Mouse (Mus musculus) embryonic facial prominence, embryonic 15.5 days (tissue): ENCODE results near the gene Hacl1. TPM values are rescaled to one million over a fixed set of nuclear protein-coding genes. Genes with fewer than 3 reads are reported as not detected.
A peak's percentile ranks its signal among the peaks of the same experiment; 100 is the strongest.

Experiments
- ATAC-seq: fragments of 200-750 bp; cut with Nextera tagmentation; 2 replicates; pipeline ENCODE4 v1.8.0; 2017; ENCODE audit warnings: low read depth, moderate TSS enrichment; ENCODE audit not compliant: insufficient number of reproducible peaks, low FRiP score, low TSS enrichment
- H3K27ac ChIP-seq: fragments of 300-500 bp; sonication (generic); replicated peaks from 2 replicates; pipeline ENCODE4 v1.5.1; 2015; ENCODE audit warnings: mild to moderate bottlenecking, inconsistent platforms
- H3K27me3 ChIP-seq: fragments of 300-500 bp; sonication (generic); 2 replicates; pipeline ENCODE4 v1.6.1; 2015; ENCODE audit warnings: inconsistent platforms
- H3K36me3 ChIP-seq: fragments of 300-500 bp; sonication (generic); 2 replicates; pipeline ENCODE4 v1.6.1; 2015; ENCODE audit warnings: mild to moderate bottlenecking, inconsistent platforms
- H3K4me1 ChIP-seq: fragments of 300-500 bp; sonication (generic); 2 replicates; pipeline ENCODE4 v1.6.1; 2015; ENCODE audit warnings: inconsistent platforms
- H3K4me2 ChIP-seq: fragments of 300-500 bp; sonication (generic); replicated peaks from 2 replicates; pipeline ENCODE4 v1.6.1; 2015; ENCODE audit warnings: mild to moderate bottlenecking, inconsistent platforms
- H3K4me3 ChIP-seq: fragments of 300-500 bp; sonication (generic); replicated peaks from 2 replicates; pipeline ENCODE4 v1.5.1; 2015; ENCODE audit warnings: mild to moderate bottlenecking, inconsistent platforms
- H3K9ac ChIP-seq: fragments of 300-500 bp; sonication (generic); 2 replicates; pipeline ENCODE4 v1.6.1; 2015; ENCODE audit warnings: inconsistent platforms
- H3K9me3 ChIP-seq: fragments of 300-500 bp; sonication (generic); replicated peaks from 2 replicates; pipeline ENCODE4 v1.6.1; 2016; ENCODE audit warnings: inconsistent platforms
- WGBS: fragments of 180-500 bp; shearing (Covaris S2); methylation state at CpG from one replicate; pipeline ENCODE4 v1.1.7; 2015; 5-methylcytosine and 5-hydroxymethylcytosine counted together
- polyA plus RNA-seq: library from polyadenylated mRNA; unstranded; fragments of >200 nt; fragmentation: Nextera tagmentation; extraction: Ambion mirVana; gene quantifications from 2 replicates; pipeline ENCODE4 v1.2.1, GENCODE M21; 2015

Gene Hacl1
- polyA plus RNA-seq, 1 experiment from 2014 or later = 13.3 TPM

DNA sequence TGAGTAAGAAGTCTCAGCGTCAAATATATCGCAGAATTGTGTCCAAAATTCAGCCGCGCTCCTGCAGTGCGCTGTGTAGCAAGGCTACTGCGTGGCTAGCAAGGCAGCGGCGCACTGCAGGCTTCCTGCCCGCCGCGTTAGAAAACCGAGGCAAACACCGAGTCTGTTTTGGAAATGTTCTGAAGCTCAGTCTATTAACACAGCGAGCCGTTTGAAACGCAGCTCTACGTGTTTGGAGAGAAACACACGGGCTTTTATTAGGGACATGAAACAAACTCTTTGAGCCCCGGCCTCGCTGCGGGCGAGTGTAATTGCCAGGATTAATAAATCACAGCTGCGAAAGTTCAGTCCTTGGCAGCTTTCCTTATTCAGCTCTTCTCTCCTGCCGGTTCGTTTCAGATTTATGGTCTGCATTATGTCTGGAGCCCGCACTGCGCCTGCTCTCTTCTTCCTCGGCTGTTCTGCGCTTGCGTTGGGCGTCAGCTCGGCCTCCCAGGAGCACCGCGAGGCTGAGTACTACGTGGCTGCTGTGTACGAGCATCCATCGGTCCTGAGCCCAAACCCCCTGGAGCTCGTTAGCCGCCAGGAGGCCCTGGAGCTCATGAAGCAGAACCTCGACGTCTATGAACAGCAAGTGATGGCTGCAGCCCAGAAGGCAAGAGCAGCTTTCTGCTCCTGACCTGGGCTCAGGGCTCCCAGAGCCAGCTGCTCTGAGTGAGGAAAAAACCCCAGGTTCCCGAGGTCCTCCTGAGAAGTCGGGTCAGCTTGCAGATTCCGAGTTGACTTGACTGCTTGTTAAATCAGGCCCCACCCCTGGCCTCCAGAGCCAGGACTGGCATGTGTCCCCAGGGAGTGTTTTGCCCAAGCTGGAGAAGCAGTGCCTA is 20.8 kb upstream of the Hacl1 start:
- 1% methylated on average over 44 of the region's 44 CpGs for WGBS
- peak overlapping the region; percentile 37 for H3K4me3 ChIP-seq
- peaks cover 84% of the 10 kb centered on the region for H3K4me1 ChIP-seq
- peak; percentile 91 for ATAC-seq
- peak overlapping the region; percentile 37 for H3K9ac ChIP-seq
- H3K27ac ChIP-seq = peak overlapping the region; percentile 99
- H3K4me2 ChIP-seq = peak overlapping the region; percentile 57
- no peaks in the 10 kb centered on the region for H3K27me3 ChIP-seq
- H3K36me3 ChIP-seq = peaks cover 2% of the 10 kb centered on the region; the same call in 1 of the 2 replicates
- H3K9me3 ChIP-seq = no peaks in the 10 kb centered on the region

DNA sequence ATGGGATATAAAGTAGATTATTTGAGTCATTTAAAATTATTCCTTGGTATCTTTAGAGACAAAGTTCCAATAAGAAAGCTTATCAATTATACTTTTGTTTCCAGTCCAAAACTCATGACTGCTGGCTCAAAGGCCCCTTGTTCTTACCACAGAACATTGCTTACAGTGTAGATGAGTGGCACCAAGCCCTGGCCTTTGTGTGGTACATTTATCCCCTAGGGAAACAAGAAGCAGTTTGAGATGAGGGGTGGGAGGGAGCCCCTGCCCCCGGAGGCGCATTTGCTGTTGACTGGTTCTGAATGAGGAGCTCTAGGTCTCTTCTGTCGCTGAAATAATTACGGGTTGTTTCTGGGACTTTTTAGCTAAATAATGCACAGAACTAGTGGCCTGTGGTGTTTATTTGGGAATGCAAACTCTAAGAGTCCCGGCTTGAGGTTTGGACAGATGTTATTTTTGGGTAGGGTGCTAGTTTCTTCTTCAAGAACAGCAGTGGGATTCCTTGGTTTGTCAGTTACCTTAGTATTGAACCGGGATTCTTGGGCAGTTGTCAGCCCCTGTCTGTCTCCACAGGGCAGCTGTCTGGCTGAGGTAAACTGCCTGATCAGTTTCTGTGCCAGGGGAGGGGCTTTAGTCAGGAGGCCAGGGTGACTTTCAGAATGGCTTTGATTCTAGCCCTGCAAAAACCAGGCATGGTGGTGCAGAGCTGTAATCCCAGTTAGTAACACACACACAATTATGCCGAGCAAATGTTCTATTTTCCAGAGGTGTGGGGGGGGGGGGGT is 19.4 kb upstream of the Hacl1 start:
- no peak overlapping the region for H3K4me3 ChIP-seq
- peak overlapping the region; percentile 99 for H3K27ac ChIP-seq
- no peak for ATAC-seq
- no peaks in the 10 kb centered on the region for H3K27me3 ChIP-seq
- WGBS = 18% methylated on average over 7 of the region's 7 CpGs
- no peak overlapping the region for H3K4me2 ChIP-seq
- H3K36me3 ChIP-seq = no peaks in the 10 kb centered on the region
- H3K9ac ChIP-seq = no peak overlapping the region
- H3K9me3 ChIP-seq = no peaks in the 10 kb centered on the region
- peaks cover 81% of the 10 kb centered on the region for H3K4me1 ChIP-seq

DNA sequence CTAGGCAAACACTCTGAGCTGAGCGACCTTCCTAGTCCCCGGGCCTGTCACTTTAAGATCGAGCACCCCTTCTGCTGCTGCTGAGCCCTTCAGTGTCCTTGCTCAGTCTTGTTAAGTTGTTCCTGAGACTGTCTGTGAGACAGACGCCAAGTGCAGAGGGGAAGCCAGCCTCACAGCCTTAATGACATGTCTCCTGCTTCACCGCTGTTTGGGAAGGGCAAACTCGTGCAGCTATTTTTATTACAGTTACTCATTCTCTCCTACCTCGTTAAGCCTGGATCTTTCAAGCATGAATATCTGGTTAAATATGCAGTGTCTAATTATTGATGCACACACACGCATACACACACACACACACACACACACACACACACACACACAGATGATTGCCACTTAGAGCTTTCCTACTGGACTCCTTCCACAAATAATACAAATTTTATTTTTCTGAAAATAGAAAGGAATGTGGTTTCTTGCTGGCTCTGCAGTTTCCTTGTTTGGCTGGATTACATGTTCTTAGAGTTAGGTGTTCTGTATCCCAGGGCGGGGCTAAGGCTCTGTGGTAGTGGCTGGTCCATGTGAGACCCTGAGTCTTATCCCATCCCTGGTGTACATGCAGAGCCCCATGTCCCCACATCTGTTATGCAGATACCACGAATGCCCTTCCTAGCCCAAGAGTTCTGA is 18.6 kb upstream of the Hacl1 start:
- no peak overlapping the region for H3K4me3 ChIP-seq
- ATAC-seq = peak; percentile 21
- H3K27me3 ChIP-seq = no peaks in the 10 kb centered on the region
- peaks cover 72% of the 10 kb centered on the region for H3K4me1 ChIP-seq
- no peak overlapping the region for H3K9ac ChIP-seq
- peak overlapping the region; percentile 99 for H3K27ac ChIP-seq
- H3K9me3 ChIP-seq = no peaks in the 10 kb centered on the region
- H3K36me3 ChIP-seq = no peaks in the 10 kb centered on the region
- H3K4me2 ChIP-seq = no peak overlapping the region
- WGBS = 25% methylated on average over 10 of the region's 10 CpGs

DNA sequence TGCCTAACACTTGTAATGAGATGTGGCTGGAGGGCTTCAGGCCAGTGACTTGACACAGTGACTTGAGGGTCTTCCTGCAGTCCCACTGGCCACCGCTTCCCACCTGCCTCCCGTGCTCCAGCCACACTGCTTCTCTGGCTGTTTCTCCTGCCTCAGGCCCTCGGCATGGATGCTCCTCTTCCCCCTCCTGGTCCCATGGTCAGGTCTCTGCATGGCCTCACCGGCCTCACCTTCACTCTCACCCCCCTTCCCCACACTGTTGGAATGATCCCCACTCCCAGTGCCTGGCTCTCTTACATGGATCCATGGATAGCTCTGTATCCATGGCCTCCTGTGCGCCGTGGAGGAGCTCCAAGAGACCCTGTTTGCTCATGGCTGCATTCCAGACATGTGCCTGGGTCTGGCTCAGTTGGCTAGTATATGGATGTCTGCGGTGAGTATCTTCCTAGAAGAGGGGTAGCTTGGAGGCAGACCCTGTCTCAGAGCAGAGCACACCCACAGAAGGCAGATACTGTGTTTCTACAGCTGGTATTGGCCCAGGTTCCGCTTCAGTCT is 17.1 kb upstream of the Hacl1 start:
- no peak overlapping the region for H3K9ac ChIP-seq
- no peaks in the 10 kb centered on the region for H3K27me3 ChIP-seq
- no peak overlapping the region for H3K4me2 ChIP-seq
- WGBS = 70% methylated on average over 8 of the region's 8 CpGs
- H3K4me3 ChIP-seq = no peak overlapping the region
- no peak for ATAC-seq
- peaks cover 58% of the 10 kb centered on the region for H3K4me1 ChIP-seq
- H3K27ac ChIP-seq = peak overlapping the region; percentile 99
- H3K9me3 ChIP-seq = no peaks in the 10 kb centered on the region
- H3K36me3 ChIP-seq = no peaks in the 10 kb centered on the region

DNA sequence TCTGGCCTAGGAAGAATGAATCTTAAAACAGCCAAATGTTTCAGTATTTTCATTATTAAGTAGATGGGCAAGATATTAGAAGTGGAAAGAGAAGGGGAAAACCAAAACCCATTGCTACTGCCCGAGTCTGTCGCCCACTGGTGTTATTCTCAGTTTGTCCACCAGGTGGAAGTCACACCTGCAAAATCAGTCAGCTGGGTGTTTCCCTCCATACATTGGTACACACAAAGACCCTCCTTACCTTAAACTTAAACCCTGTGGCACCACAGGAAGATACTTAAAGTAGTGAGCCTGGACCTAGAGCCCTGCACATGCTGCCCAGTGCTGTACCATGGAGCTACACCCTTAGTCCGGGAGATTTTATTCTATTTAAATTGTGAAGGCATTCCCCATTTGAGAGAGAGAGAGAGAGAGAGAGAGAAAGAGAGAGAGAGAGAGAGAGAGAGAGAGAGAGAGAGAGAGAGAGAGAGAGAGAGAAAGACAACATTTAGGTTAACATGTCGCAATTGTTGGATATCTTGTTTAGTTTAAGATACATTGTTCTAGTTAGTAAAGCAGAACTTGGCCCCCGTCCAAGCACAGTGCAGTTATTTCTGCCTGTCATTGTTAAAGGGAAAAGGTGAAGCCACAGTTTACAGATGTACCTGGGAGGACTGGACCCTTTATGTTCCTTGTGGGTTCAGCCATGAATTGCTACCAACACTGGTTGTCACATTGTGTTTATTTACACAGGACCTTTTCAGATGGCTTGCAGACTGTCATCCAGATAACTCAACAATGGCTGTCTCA is 16.0 kb upstream of the Hacl1 start:
- no peak for ATAC-seq
- 32% methylated on average over 5 of the region's 5 CpGs for WGBS
- Histone ChIP-seq H3K4me2 (no peak overlapping the region), H3K4me1 (peaks cover 46% of the 10 kb centered on the region), H3K4me3 (no peak overlapping the region), H3K9ac (no peak overlapping the region), H3K27ac (peak overlapping the region; percentile 99; the same call in 1 of the 2 replicates), H3K27me3 (no peaks in the 10 kb centered on the region), H3K9me3 (no peaks in the 10 kb centered on the region), H3K36me3 (no peaks in the 10 kb centered on the region)

DNA sequence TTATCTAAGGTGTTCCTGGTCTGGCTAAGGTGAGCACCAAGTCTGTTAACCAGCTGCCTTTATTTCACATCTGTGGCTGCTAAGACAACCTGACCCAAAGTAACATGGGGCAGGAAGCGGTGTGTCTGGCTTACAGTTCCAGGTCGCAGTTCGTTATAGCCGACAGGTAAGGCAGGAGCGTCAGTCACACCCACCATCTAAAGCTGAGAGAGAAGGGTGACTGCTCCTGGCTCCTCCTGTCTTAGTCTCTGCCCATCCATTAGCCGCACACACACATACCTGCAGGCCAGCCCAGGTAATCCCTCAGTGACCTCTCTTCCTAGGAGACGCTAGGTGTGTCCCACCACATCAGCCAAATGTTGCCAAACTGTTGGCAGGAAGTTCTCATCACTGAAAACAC is 15.3 kb upstream of the Hacl1 start:
- no peaks in the 10 kb centered on the region for H3K36me3 ChIP-seq
- ATAC-seq = no peak
- WGBS = 64% methylated on average over 7 of the region's 7 CpGs
- no peak overlapping the region for H3K4me3 ChIP-seq
- no peak overlapping the region for H3K4me2 ChIP-seq
- H3K9me3 ChIP-seq = no peaks in the 10 kb centered on the region
- peaks cover 42% of the 10 kb centered on the region for H3K4me1 ChIP-seq
- no peaks in the 10 kb centered on the region for H3K27me3 ChIP-seq
- H3K27ac ChIP-seq = no peak overlapping the region
- H3K9ac ChIP-seq = no peak overlapping the region

DNA sequence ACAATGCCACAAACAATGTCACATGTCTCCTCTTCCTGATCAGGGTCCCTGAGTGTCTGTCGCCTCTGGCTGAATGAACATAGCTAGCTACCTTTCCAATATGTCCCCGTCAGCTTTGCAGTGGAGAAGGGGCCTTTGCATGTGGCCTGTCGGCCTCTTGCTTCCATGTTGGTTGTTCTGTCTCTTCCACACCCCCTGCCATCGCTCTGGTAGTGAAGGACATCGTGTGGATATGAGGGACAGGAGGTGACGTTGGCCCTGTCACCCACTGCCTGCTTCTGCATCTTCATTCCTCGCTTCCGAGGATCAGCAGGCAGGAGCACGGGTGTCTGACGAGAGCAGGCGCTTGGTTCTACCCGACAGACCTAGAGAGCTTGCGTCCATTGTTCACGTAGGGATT is 14.3 kb upstream of the Hacl1 start:
- WGBS = 87% methylated on average over 14 of the region's 14 CpGs

DNA sequence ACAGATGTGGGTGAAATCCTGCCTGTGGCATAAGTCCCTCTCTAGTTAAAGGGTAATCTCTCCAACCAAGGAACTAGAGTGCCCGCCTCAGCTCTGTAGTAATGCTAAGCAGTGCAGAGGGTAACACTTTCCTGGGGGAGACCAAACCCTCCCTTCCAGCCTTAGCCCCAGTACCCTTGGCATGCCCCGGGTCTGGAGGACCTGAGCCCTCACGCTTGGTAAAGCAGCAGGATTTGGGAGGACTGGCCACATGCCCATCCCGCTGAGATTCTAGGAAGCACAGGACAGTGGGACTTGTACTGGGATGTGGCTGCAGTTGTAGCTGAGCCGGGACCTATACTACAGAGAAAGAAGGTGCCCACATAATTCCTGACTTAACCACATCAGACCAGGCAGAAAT is 13.7 kb upstream of the Hacl1 start:
- H3K27me3 ChIP-seq = no peaks in the 10 kb centered on the region
- H3K9me3 ChIP-seq = no peaks in the 10 kb centered on the region
- 81% methylated on average over 5 of the region's 5 CpGs for WGBS
- ATAC-seq = no peak
- H3K36me3 ChIP-seq = no peaks in the 10 kb centered on the region
- H3K9ac ChIP-seq = no peak overlapping the region
- H3K27ac ChIP-seq = no peak overlapping the region
- H3K4me3 ChIP-seq = no peak overlapping the region
- H3K4me2 ChIP-seq = no peak overlapping the region
- H3K4me1 ChIP-seq = peaks cover 26% of the 10 kb centered on the region

More for the DNA sequence above, 14.3 kb upstream of the Hacl1 start:
- H3K4me1 ChIP-seq = peaks cover 32% of the 10 kb centered on the region
- no peaks in the 10 kb centered on the region for H3K27me3 ChIP-seq
- no peaks in the 10 kb centered on the region for H3K9me3 ChIP-seq
- no peak overlapping the region for H3K9ac ChIP-seq
- ATAC-seq = no peak
- no peak overlapping the region for H3K27ac ChIP-seq
- no peak overlapping the region for H3K4me3 ChIP-seq
- H3K36me3 ChIP-seq = no peaks in the 10 kb centered on the region
- no peak overlapping the region for H3K4me2 ChIP-seq

DNA sequence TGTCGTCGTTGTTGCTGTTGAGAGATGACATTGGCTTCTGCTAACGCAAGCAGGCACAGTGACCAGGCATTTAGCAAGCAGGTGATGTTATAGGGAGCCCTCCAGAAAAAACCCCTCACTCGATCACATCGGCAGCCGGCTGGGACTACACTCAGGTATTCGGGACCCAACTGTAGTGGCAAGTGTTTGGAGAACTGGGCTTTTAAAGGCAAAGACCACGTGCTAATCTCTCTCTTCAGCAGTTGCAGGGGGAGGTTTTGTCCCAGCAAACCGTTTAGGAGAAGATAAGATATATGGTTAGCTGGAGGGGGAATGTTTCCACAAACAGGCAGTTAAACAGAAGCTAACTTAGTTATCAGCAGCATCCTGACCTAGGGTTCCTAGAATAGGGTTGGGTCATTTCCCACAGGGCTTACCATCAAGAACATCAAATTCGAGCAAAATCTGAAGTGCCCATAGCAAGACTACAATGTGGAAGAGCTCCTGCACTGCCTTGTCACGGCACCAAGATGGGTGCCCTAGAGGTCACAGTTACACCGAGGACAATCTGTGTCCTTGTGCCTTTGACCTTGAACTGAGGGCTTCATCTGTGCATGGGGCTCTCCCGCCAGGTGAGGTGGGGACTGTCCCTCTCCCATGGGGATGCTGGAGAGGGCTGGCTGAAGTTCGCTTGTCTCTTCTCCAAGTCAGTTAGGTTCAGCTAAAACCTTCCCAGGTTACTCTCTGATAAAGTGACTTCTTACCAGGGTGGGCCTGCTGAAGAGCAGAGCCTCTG is 12.2 kb upstream of the Hacl1 start:
- WGBS = 82% methylated on average over 14 of the region's 14 CpGs
- no peaks in the 10 kb centered on the region for H3K9me3 ChIP-seq
- no peak overlapping the region for H3K4me3 ChIP-seq
- H3K36me3 ChIP-seq = no peaks in the 10 kb centered on the region
- no peak overlapping the region for H3K4me2 ChIP-seq
- no peak overlapping the region for H3K9ac ChIP-seq
- H3K4me1 ChIP-seq = peaks cover 11% of the 10 kb centered on the region
- ATAC-seq = no peak
- H3K27me3 ChIP-seq = no peaks in the 10 kb centered on the region
- no peak overlapping the region for H3K27ac ChIP-seq

DNA sequence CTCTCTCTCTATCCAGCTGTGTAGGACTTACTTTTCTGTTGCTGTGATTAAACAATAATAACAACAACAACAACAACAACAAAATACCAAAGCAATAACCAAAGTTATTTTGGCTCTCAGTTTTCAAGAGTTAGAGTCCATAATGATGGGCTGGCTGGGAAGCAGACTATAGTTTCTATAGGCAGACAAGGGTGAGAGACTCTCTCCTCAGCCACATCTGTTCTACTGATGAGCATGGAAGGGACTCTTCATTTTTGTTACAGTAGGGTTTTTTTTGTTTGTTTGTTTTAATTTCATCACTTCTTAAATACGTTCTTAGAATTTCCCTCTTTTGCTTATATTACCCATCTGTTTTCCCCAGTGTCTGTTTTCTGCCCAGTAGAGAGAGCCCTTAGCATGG is 11.5 kb upstream of the Hacl1 start:
- no peak overlapping the region for H3K27ac ChIP-seq
- ATAC-seq = no peak
- peaks cover 5% of the 10 kb centered on the region for H3K4me1 ChIP-seq
- H3K9ac ChIP-seq = no peak overlapping the region
- 71% methylated on average over 1 of the region's 1 CpGs for WGBS
- H3K9me3 ChIP-seq = no peaks in the 10 kb centered on the region
- no peak overlapping the region for H3K4me3 ChIP-seq
- no peak overlapping the region for H3K4me2 ChIP-seq
- H3K27me3 ChIP-seq = no peaks in the 10 kb centered on the region
- H3K36me3 ChIP-seq = no peaks in the 10 kb centered on the region
